Mouse (Mus musculus) ES-E14 (cell line): ENCODE results near the gene Slc4a11. TPM values are rescaled to one million over a fixed set of nuclear protein-coding genes. Genes with fewer than 3 reads are reported as not detected.

Source experiments
- DNase-seq: peaks from one replicate; pipeline ENCODE4 v3.0.0-alpha.2; 2013; ENCODE audit warnings: low read depth, low spot score
- H3K27ac ChIP-seq: 2 replicates; pipeline ENCODE4 v1.5.1; 2012; ENCODE audit warnings: low read depth, mild to moderate bottlenecking, low read length, moderate library complexity, mixed read lengths; ENCODE audit not compliant: poor library complexity, insufficient read depth, severe bottlenecking
- H3K36me3 ChIP-seq: 2 replicates; pipeline ENCODE4 v1.6.1; 2012; ENCODE audit warnings: mild to moderate bottlenecking, low read length, moderate library complexity, mixed read lengths; ENCODE audit not compliant: control insufficient read depth, poor library complexity, insufficient read depth, severe bottlenecking
- H3K4me1 ChIP-seq, 2 experiments: fragments of 150-350 bp in 1 of 2; sonication (generic) in 1 of 2; 2 replicates each; pipeline ENCODE4 v1.6.1; 2012; ENCODE audit warnings: low read length in 2 of 2, mild to moderate bottlenecking in 1 of 2, mixed read lengths in 1 of 2; ENCODE audit not compliant: control insufficient read depth in 2 of 2, insufficient read depth in 2 of 2, poor library complexity in 1 of 2
- H3K4me3 ChIP-seq, 2 experiments: fragments of 150-350 bp in 1 of 2; sonication (generic) in 1 of 2; 2 replicates each; pipeline ENCODE4 v1.5.1; 2012; ENCODE audit warnings: low read length in 2 of 2, low read depth in 1 of 2, mild to moderate bottlenecking in 1 of 2, mixed read lengths in 1 of 2; ENCODE audit not compliant: insufficient read depth in 1 of 2, poor library complexity in 1 of 2, severe bottlenecking in 1 of 2
- H3K9ac ChIP-seq: 2 replicates; pipeline ENCODE4 v1.6.1; 2012; ENCODE audit warnings: low read depth, mild to moderate bottlenecking, low read length, mixed read lengths; ENCODE audit not compliant: poor library complexity, insufficient read depth, severe bottlenecking
- H3K9me3 ChIP-seq: fragments of 150-350 bp; sonication (generic); 2 replicates; pipeline ENCODE4 v1.6.1; 2012; ENCODE audit warnings: low read depth, mild to moderate bottlenecking, low read length; ENCODE audit not compliant: control insufficient read depth, insufficient read depth
- CHD2 ChIP-seq: IDR thresholded peaks from 2 replicates; pipeline ENCODE4 v1.6.1; 2014; ENCODE audit warnings: mild to moderate bottlenecking, low read depth, low read length, inconsistent platforms
- HCFC1 ChIP-seq: IDR thresholded peaks from 2 replicates; pipeline ENCODE4 v1.6.1; 2012; ENCODE audit warnings: low read length, inconsistent platforms, borderline replicate concordance; ENCODE audit not compliant: insufficient read depth
- MAFK ChIP-seq: IDR thresholded peaks from 2 replicates; pipeline ENCODE4 v1.6.1; 2014; ENCODE audit warnings: mild to moderate bottlenecking, low read depth, low read length, inconsistent platforms; ENCODE audit not compliant: insufficient read depth
- ZC3H11A ChIP-seq: IDR thresholded peaks from 2 replicates; pipeline ENCODE4 v1.6.1; 2012; ENCODE audit warnings: low read depth, mild to moderate bottlenecking, inconsistent platforms, low read length, borderline replicate concordance
- ZNF384 ChIP-seq: IDR thresholded peaks from 2 replicates; pipeline ENCODE4 v1.6.1; 2012; ENCODE audit warnings: low read depth, low read length, inconsistent platforms
- in situ Hi-C, 2 experiments: fragments of 600-800 bp; cut with MboI; formaldehyde crosslinking; loops; one replicate each; pipeline ENCODE4 v1.15.1; 2025; ENCODE audit warnings: low sequenced_read_pairs in 2 of 2, inconsistent platforms in 1 of 2; ENCODE audit not compliant: unreplicated experiment in 2 of 2
- total RNA-seq: library from RNA; depleted of rRNA; stranded (reverse); fragments of 300-350 nt; gene quantifications from 2 replicates; pipeline ENCODE4 v1.2.3, GENCODE M21; 2012

Gene Slc4a11
- total RNA-seq, 1 experiment, result 13.0 TPM

- in situ Hi-C loops, result no loop called here
- TF ChIP-seq MAFK (no peak), ZC3H11A (no peak), CHD2 (no peak), ZNF384 (no peak), HCFC1 (no peak)
- Histone ChIP-seq H3K27ac (no peak overlapping the region), H3K4me1 (no peaks in the 10 kb centered on the region), H3K9ac (no peak overlapping the region), H3K36me3 (peaks cover 58% of the 10 kb centered on the region), H3K4me3 (no peak overlapping the region), H3K9me3 (no peaks in the 10 kb centered on the region)
- DNase-seq, result no peak
These were observed 18.2 kb downstream of the Slc4a11 start for GRCm38 (mm10) chr2:130679154-130679553.

DNA sequence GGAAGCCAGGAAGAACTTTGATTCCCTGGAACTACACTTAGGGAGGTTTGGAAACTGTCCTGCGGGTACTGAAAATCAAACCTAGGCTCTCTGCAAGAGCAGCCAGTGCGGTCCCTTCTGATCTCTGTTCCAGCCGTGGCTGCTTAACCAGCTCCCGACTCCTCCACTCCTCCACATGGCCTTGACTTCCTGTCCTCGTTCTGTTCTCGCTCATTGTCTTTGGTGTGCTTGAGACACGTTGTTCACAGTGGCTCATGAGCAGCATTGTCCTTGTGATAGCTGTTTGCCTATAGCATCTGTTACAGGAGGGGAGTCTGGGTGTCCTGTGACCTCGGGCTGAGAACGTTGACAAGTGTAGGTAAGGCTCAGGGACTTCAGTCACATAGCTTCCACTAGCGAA lies 20.1 kb downstream of the Slc4a11 start:
- H3K9me3 ChIP-seq, result no peaks in the 10 kb centered on the region
- H3K4me1 ChIP-seq, result no peaks in the 10 kb centered on the region
- in situ Hi-C loops, result no loop called here
- H3K36me3 ChIP-seq, result peaks cover 64% of the 10 kb centered on the region
- H3K9ac ChIP-seq, result no peak overlapping the region
- no peak overlapping the region for H3K4me3 ChIP-seq
- H3K27ac ChIP-seq, result no peak overlapping the region
- DNase-seq, result no peak
- TF ChIP-seq HCFC1 (no peak), ZNF384 (no peak), ZC3H11A (no peak), CHD2 (no peak), MAFK (no peak)

- Histone ChIP-seq H3K36me3 (peaks cover 13% of the 10 kb centered on the region), H3K9ac (peak within 1 kb of the TSS; percentile 87), H3K9me3 (no peaks in the 10 kb centered on the region), H3K4me1 (peaks cover 0 to 6% of the 10 kb centered on the region in 2 experiments; a peak in 2 of 4 replicates), H3K27ac (peak within 1 kb of the TSS; percentile 54), H3K4me3 (peak within 1 kb of the TSS; percentile 83 to 90)
- TF ChIP-seq HCFC1 (0 out of 2 replicates have a peak, but pooled peaks have one; percentile 59), MAFK (no peak)
- in situ Hi-C loops, result no loop called here
- peak; percentile 87 for DNase-seq
These were observed 29.8 kb downstream of the Slc4a11 start, which contains the start of gene Itpa for GRCm38 (mm10) chr2:130667559-130667958. Itpa (plus strand) TSS chr2:130667610.

GRCm38 (mm10) chr2:130664102-130664701 lies 33.1 kb downstream of the Slc4a11 start, which contains the start of gene Ddrgk1:
Ddrgk1 (minus strand) TSS chr2:130664659.
- DNase-seq, result peak; percentile 93
- Histone ChIP-seq H3K9ac (peak within 1 kb of the TSS; percentile 98), H3K27ac (peak within 1 kb of the TSS; percentile 91), H3K36me3 (peaks cover 7% of the 10 kb centered on the region), H3K4me1 (peaks cover 0 to 3% of the 10 kb centered on the region in 2 experiments; a peak in 2 of 4 replicates), H3K9me3 (no peaks in the 10 kb centered on the region), H3K4me3 (peak within 1 kb of the TSS; percentile 86 to 89)
- in situ Hi-C loops, result no loop called here
- TF ChIP-seq CHD2 (no peak), HCFC1 (peak; percentile 55; the same call in 1 of the 2 replicates)

DNA sequence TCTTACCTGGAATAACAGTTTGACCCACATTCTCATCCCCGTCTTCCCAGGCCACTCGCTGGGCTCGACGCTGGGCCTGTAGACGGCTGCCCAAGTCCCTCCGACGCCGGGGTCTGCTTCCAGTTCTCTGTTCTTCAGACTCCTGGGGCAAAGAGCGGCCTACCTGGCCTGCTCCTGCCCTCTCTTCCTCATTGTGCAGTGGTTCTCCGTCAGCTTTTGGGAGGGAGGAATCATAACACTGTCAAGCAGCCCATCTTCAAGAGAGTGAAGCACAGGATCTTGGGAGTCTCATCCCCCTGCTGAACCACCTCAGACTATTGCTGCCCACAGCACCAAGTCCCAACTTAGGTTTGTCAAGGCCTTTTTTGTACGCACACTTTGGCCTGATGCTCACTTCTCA lies 34.0 kb downstream of the Slc4a11 start:
- Histone ChIP-seq H3K9me3 (no peaks in the 10 kb centered on the region), H3K27ac (no peak overlapping the region), H3K4me1 (peaks cover 0 to 2% of the 10 kb centered on the region in 2 experiments; a peak in 1 of 4 replicates), H3K36me3 (peaks cover 11% of the 10 kb centered on the region), H3K9ac (peak overlapping the region; percentile 98), H3K4me3 (peak overlapping the region; percentile 86 to 89; a peak in 1 of 4 replicates)
- DNase-seq, result no peak
- in situ Hi-C loops, result no loop called here
- TF ChIP-seq ZNF384, result no peak
- no peak for TF ChIP-seq HCFC1
- TF ChIP-seq ZC3H11A, result no peak
- TF ChIP-seq CHD2, result no peak
- no peak for TF ChIP-seq MAFK
